Mouse (Mus musculus) kidney, postnatal 14 days (tissue): ENCODE results near the gene Gm1043.

Experiments
- DNase-seq: peaks from one replicate; pipeline ENCODE4 v3.0.0; 2022; ENCODE audit warnings: mixed read lengths

The Gm1043 gene

DNA sequence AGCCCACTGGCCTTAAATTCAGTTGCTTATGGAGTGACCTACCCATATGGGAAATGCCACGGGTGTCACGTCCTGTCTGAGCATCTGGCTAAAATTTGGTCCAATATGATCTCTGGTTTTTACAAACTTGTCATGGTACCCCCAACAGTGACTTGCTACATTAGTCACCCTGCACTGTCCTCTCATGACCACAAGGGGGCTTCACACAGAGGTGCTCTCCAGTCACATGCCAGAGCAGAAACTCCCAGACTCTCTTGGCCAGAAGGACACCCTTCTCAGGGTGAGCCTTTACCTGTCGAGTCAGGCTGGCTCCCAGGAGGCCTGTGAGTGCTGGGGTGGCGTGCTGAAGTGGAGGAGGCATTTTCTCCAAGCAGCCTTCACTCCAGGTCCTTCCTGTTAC, 33.1 kb downstream of the Gm1043 start:
- DNase-seq: peak; percentile 3

DNA sequence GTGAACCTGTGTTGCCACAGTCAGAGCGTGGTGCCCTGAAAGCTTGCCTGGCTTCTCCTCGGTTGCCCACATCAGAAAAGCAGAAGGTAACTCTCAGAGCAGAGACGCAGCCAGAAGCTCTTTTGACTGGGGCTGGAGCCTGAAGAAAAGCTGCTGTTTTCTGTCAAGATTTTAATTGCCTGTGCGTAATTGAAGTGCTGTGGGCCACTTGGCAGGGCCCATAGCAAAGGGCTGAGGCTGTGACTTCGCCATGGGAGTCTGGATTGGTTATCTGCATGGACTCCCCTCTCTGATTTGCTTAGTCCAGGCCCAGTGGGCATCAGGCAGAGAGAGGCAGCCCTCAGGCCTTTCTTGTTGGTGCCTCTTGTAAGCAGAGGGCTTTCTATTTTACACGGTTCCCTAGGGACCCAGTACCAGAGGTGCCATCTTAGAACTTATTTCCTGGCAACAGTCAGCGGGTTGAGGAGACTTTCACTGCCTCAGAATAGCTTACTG, 36.1 kb downstream of the Gm1043 start:
- no peak for DNase-seq

- no peak for DNase-seq
Measured at GRCm38 (mm10) chr5:37131841-37132240, 46.7 kb downstream of the Gm1043 start.

GRCm38 (mm10) chr5:37141745-37142144, 56.6 kb downstream of the Gm1043 start:
- DNase-seq: no peak

- peak; percentile 29 for DNase-seq
Measured at GRCm38 (mm10) chr5:37147536-37147935, 62.4 kb downstream of the Gm1043 start.

GRCm38 (mm10) chr5:37150650-37151049, 65.5 kb downstream of the Gm1043 start:
- DNase-seq: no peak

DNA sequence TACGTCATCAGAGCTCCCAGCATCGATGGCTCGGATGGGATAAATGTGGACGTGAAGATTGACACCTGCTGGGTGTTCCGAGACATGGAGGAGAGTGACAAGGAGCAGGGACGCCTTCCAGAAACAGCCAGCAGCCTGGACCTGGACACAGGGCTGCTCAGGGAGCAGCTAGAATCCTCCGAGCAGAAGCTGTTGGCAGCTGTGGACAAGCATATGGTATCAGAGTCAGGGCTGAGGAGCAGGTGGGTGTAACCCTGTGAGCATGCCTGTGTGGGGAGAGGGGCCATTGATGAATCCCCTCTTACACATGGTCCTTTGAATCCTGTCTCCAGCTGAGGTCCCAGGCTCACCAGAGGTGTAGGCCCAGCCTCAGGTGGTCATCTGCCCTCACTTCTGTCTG, 69.3 kb downstream of the Gm1043 start:
- no peak for DNase-seq

DNA sequence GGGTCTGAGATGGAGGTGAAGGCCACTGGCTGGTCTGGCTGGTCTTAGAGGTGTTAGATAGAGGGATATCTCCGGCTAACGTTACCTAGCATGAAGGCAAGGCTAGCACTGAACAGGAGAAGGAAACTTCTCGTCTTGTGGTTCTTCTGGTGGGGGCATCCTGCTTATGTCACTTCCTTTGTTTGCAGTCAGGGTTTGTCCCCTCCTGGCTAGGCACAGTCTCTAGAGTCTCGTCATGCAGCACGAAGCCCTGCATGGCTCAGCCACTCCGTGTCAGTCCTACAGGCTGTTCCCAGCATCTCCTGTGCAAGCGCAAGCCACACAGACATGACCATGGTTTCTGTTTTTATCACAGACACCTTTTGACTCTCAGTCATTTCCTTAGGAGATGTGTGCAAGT, 73.2 kb downstream of the Gm1043 start:
- no peak for DNase-seq

GRCm38 (mm10) chr5:37162871-37163781, 78.0 kb downstream of the Gm1043 start:
- DNase-seq: peak; percentile 23

DNA sequence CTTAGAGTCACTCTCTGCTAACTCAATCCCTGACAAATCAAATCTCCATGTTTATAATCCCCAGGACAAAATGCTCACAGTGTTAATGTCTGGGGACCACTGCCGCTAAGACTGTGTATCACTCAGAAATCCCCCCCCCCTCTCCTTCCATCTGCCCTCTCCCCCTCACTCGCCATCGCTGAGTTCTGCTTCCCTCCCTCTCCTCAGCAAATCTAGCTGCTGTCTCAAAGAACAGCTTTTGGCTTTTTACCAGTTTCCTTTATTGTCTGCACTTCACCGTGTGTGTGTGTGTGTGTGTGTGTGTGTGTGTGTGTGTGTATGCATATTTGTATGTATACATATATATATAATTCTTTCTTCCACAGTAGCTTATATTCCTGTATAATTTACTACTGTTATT, 91.3 kb downstream of the Gm1043 start:
- DNase-seq: no peak

DNA sequence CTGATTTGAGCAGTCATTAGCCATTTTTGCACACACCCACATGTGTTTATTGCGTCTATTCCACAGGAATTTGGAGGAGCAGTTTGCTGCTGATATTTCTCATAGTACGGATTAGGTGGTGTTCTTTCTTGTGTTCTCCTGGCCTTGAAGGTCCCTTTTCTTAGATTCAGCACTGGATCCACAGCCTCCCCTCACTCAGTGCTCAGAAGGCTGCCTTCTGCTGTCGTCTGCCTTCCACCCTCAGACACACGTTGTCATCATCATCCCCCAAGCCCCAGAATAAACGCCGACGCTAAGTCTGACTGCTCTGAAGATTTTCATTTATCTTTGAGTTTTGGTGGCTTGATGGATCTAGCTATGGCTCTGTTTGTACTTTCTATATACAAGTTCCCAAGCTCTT, 91.9 kb downstream of the Gm1043 start:
- no peak for DNase-seq

GRCm38 (mm10) chr5:37178811-37179210, 93.6 kb downstream of the Gm1043 start:
- no peak for DNase-seq

GRCm38 (mm10) chr5:37179872-37180271, 94.7 kb downstream of the Gm1043 start:
- DNase-seq: no peak

DNA sequence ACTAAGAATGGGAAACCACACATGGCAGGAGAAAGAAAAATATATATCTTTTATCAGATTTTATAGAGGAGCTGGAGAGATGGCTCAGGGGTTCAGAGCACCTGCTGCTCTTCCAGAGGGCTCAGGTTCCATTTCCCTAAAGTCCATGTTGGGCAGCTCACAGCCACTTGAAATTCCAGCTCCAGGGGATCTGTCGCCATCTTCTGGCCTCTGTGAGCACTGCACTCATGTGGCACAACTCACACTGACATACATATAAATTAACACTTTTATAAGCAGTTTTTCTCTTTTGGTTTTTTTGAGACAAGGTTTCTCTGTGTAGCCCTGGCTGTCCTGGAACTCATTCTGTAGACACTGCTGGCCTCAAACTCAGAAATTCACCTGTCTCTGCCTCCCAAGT, 95.5 kb downstream of the Gm1043 start:
- no peak for DNase-seq

- DNase-seq: no peak
Measured at GRCm38 (mm10) chr5:37184605-37185004, 99.4 kb downstream of the Gm1043 start.

- DNase-seq: no peak
Measured at GRCm38 (mm10) chr5:37190378-37190777, 105.2 kb downstream of the Gm1043 start.

DNA sequence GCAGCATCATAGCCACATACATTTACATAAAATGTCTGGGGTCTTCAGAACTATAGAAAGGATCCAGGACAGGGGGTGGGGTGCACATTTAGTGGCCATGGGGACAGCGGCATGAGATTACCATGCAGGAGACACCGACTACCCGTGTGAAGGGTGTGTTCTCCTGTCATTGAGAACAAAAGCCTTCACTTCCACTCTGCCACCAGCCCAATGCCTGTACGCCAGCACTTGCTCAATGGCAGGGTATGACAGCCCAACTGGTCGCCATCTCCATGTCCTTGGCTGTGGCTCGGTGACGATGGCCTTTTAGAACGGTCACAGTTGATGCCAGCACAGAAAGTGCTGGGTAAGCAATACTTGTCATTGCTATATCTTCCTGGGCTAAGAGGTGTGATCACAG, 111.0 kb downstream of the Gm1043 start:
- no peak for DNase-seq

DNA sequence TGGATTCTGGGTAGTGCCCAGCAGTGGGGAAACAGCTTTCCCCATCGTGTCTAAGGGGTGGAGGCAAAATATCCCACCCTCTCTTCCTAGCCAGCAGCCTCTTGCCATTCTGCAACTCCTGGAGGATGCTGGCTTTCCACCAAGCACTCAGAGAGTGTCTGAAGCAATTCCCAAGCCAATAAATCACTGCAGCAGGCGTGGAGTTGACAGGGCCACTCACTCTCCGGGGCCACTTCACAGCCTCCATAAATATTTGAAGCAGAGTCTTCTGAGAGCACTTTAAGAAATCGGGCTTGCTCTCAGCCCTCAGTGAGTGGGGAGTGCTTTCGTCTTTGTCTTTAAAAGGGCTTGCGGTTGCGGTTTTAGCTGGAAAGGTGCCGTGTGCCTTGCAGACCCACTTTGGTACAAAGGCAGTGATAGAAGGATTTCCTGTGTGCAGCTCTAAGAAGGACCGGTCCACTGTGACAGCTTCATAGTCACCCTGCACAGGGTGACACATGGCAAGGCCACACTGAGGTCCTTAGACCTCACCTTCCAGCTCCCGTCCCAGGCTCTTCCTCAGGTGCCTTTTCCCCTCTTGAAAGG, 111.6 kb downstream of the Gm1043 start:
- peak; percentile 12 for DNase-seq

DNA sequence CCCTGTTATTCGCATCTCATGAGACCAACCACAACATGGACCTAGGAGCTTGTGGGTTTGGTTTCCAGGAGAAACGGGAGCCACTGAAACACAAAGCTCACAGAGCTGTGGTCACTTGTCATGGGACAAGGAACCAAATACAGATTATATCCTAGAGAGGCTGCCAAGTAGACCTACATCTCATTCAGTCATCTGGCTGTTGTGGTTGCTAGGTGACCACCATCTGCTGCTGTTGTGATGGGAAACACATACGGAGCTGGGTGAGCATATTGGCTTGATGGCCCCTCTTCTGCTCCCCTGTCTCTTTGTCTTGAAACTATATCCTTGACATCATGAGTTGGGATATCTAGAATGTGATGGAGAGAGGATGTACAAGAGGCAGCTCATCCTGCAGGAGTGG, 112.3 kb downstream of the Gm1043 start:
- no peak for DNase-seq

GRCm38 (mm10) chr5:37198011-37198688, 113.0 kb downstream of the Gm1043 start:
- DNase-seq: peak; percentile 25

GRCm38 (mm10) chr5:37202285-37202684, 117.1 kb downstream of the Gm1043 start:
- DNase-seq: no peak

GRCm38 (mm10) chr5:37204886-37205285, 119.7 kb downstream of the Gm1043 start:
- no peak for DNase-seq

DNA sequence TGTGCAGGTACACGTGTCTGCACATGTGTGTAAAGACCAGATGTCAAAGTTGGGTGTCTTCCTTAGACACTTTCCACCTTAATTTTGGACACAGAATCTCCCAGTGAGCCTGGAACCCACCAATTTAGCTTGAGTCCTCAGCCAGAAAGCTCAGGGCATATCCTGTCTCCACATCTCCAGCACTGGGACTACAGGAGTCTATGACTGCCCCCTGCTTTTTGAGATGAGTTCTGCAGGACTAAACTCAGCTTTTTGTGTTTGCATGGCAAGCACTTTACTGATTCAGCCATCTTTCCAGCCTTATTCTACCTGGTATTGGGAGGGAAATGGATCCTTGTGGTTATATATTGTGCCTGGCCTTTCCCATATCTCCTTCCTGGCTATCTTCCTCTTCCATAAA, 120.2 kb downstream of the Gm1043 start:
- DNase-seq: no peak

DNA sequence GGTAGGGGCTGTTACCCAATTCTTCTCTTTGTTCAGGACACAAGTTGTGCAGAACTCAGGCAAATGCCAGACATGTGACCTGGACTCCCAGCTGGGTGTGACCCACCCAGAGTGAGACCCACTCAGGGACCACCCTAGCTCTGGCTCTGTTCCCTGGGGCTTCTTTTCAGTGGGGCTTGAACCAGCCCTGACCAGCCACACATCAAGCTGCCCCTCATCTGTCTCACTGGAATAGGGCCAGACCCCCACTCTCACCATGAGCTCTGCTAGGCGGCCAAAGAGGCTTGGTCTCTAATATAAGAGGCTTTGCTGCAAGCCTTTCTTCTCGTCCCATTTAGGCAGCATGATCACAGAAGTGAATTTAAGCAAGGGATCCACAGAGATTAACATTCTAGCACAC, 121.2 kb downstream of the Gm1043 start:
- no peak for DNase-seq
